Mouse (Mus musculus): ENCODE results near the gene Rassf8. TPM values are rescaled to one million over a fixed set of nuclear protein-coding genes. Genes with fewer than 3 reads are reported as not detected.

Gene Rassf8
- polyA plus RNA-seq, 1 experiment from 2014 or later, result 10.1 TPM

DNA sequence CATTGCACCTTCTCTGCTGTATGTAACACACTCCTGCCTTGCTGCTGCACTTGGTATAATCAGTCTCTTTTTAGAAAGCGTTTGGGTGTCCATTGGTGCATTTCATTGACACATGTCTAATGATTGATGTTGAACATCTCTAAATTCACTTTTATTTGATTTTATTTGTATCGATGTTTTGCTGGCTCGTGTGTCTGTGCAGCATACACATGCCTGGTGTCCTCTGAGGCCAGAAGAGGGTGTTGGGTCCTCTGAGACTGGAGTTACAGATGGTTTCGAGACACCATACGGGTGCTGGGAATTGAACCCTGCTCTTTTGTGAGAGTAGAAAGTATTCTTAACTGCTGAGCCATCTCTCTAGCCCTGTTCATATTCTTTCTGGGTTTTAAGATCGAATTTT, 6.7 kb downstream of the Rassf8 start:
- Histone ChIP-seq H3K27me3 (no peaks in the 10 kb centered on the region), H3K27ac (no peak overlapping the region), H3K9ac (no peak overlapping the region), H3K9me3 (no peaks in the 10 kb centered on the region), H3K4me2 (no peak overlapping the region), H3K36me3 (peaks cover 17% of the 10 kb centered on the region), H3K4me3 (no peak overlapping the region), H3K4me1 (peaks cover 23% of the 10 kb centered on the region)
- no peak for ATAC-seq (ENCODE audit: insufficient number of reproducible peaks, insufficient read depth, low FRiP score, low TSS enrichment, low read depth)
- 90% methylated on average over 6 of the region's 6 CpGs for WGBS

DNA sequence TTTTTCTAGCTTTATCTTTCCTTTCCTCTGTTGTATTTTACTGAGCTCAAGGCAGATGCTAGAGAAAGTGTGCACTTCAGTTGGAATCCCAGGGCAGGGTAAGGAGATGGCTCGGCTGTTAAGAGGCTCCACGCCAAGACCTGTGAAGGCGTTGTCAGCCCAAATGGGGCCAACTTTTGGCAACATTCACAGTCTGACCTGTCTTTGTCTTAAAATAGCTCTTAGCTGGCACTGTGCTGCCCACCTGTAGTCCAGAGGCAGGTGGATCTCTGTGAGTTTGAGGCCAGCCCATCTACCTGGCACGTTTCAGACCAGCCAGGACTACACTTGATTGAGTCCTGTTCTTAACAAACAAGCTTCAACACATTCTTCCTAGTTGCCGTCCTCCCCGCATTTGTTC, 7.9 kb downstream of the Rassf8 start:
- Histone ChIP-seq H3K4me2 (no peak overlapping the region), H3K27ac (no peak overlapping the region), H3K9me3 (no peaks in the 10 kb centered on the region), H3K36me3 (peaks cover 17% of the 10 kb centered on the region), H3K4me3 (no peak overlapping the region), H3K4me1 (peaks cover 22% of the 10 kb centered on the region), H3K9ac (no peak overlapping the region), H3K27me3 (no peaks in the 10 kb centered on the region)
- WGBS, result 87% methylated on average over 6 of the region's 6 CpGs
- ATAC-seq (ENCODE audit: insufficient number of reproducible peaks, insufficient read depth, low FRiP score, low TSS enrichment, low read depth), result no peak

DNA sequence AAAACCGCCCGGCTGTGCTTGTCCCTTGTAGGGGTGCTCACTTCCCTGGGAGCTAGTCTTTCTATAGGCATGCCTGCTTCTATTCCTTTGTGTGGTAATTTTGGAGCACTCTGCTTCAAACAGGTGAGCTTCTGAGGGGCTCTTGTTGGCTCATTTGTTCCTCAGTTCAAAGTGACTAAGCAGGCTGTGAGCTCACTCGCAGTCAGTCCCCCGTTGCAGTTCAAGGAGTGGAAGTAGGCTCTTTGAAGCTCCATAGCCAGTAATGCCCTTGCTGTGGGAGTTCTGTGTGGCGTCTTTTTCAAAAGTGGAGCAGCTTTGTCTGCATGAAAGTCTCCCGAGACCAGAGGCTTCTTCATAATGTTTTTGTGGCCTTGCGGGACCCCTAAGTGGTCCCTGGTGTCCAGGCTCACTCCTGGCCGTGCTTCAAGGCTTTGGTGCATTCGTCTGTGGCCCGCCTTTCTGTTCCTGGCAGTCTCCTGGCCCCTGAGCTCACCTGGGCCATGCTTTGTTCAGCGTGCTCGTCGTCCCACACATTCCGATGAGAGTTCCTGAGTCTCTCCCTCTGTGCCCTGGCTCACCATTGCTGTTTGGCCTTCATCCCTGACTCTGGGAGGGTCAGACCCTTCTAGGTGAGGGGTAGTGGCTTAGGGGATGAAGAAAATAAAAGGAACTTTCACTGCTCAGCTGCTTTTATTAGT, 9.5 kb downstream of the Rassf8 start:
- peaks cover 31% of the 10 kb centered on the region for H3K4me1 ChIP-seq
- no peak overlapping the region for H3K4me2 ChIP-seq
- ATAC-seq (ENCODE audit: insufficient number of reproducible peaks, insufficient read depth, low FRiP score, low TSS enrichment, low read depth), result no peak
- no peak overlapping the region for H3K9ac ChIP-seq
- peaks cover 9% of the 10 kb centered on the region for H3K36me3 ChIP-seq
- H3K4me3 ChIP-seq, result no peak overlapping the region
- WGBS, result 74% methylated on average over 14 of the region's 14 CpGs
- no peaks in the 10 kb centered on the region for H3K9me3 ChIP-seq
- H3K27ac ChIP-seq, result no peak overlapping the region
- H3K27me3 ChIP-seq, result no peaks in the 10 kb centered on the region

DNA sequence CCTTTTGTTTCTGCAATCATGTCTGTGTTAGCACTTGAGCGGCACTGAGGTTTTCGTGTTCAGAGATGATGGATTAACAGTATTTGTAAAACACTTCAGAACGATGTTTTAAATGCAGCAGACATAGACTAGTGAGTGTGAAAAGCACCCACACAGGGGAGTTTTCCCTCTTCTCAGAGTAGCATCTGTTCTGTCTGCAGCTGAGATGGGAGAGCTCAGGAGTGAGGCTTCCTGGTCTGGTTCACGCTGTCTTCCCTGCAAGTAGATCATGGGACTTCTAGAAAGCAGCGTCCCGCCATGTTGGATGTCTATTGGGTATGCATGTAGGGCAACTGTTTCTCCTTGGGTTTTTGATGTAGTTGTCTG, 10.1 kb downstream of the Rassf8 start:
- 96% methylated on average over 6 of the region's 6 CpGs for WGBS
- Histone ChIP-seq H3K27me3 (no peaks in the 10 kb centered on the region), H3K4me3 (no peak overlapping the region), H3K4me1 (peaks cover 31% of the 10 kb centered on the region), H3K9me3 (no peaks in the 10 kb centered on the region), H3K4me2 (no peak overlapping the region), H3K9ac (no peak overlapping the region), H3K27ac (no peak overlapping the region), H3K36me3 (0 out of 2 replicates have a peak, but pooled peaks cover 7% of the 10 kb centered on the region)
- ATAC-seq (ENCODE audit: insufficient number of reproducible peaks, insufficient read depth, low FRiP score, low TSS enrichment, low read depth), result no peak

DNA sequence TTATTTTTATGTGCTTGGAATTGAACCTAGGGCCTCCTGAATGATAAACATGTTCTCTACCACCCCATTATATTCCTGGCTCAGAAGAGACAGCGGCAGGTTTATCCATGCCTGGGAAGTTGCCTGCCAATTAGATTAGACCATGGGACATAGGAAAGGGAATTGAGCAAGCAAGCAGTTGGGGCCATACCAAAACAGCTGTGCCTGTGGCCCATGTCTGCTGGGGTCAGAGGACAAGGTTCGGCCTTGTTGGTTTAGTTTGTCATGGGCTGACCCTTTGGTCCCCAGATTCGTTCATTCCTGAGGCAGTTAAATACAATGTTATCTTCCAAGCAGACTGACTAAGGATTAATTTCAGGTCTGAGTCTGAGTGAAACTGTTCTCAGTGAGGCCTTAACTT, 10.8 kb downstream of the Rassf8 start:
- Histone ChIP-seq H3K36me3 (0 out of 2 replicates have a peak, but pooled peaks cover 7% of the 10 kb centered on the region), H3K4me2 (no peak overlapping the region), H3K9me3 (no peaks in the 10 kb centered on the region), H3K9ac (no peak overlapping the region), H3K4me1 (peaks cover 30% of the 10 kb centered on the region), H3K4me3 (no peak overlapping the region), H3K27me3 (no peaks in the 10 kb centered on the region), H3K27ac (no peak overlapping the region)
- WGBS, result 63% methylated on average over 3 of the region's 3 CpGs
- ATAC-seq (ENCODE audit: insufficient number of reproducible peaks, insufficient read depth, low FRiP score, low TSS enrichment, low read depth), result no peak

DNA sequence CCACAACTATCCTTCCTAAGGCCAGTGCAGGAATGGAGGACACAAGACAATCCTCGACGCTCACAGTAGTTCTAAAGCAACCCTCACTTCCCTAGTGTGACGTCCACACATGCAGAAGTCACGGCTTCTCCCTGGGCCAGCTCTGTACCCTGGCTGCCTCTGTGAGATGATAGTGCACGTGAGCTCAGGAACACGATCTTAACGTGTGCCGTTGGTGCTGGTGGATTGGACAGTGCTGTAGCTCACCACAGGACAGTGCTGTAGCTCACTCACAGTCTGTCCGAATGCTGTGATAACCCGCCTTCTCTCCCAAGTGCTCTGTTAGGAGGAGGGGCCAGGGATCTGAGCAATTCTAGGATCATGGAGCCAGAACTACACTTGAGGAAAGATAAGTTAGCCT, 12.1 kb downstream of the Rassf8 start:
- Histone ChIP-seq H3K4me2 (no peak overlapping the region), H3K27me3 (no peaks in the 10 kb centered on the region), H3K4me1 (peaks cover 35% of the 10 kb centered on the region), H3K27ac (no peak overlapping the region), H3K9me3 (no peaks in the 10 kb centered on the region), H3K36me3 (0 out of 2 replicates have a peak, but pooled peaks cover 7% of the 10 kb centered on the region), H3K4me3 (no peak overlapping the region), H3K9ac (no peak overlapping the region)
- no peak for ATAC-seq (ENCODE audit: insufficient number of reproducible peaks, insufficient read depth, low FRiP score, low TSS enrichment, low read depth)
- 80% methylated on average over 10 of the region's 10 CpGs for WGBS

DNA sequence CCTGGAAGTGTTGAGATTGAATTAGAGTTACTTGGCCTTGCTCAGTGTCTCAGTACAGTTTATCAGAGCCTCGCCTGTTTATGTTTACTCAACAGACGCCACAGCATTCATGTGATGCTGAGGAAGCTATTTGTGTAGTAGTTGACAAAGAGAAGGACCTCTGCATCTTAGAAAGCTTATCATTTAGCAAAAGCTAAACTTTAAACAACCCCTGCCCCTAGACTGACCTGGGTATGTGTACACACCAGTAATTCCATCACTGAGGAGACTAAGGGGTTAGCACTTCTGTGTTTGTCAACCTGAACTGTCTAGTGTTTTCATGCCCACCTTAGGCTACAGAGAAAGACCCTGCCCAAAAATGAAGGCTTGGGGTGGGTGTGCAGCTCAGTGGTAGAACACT, 12.9 kb downstream of the Rassf8 start:
- H3K36me3 ChIP-seq, result 0 out of 2 replicates have a peak, but pooled peaks cover 7% of the 10 kb centered on the region
- H3K4me3 ChIP-seq, result no peak overlapping the region
- peaks cover 42% of the 10 kb centered on the region for H3K4me1 ChIP-seq
- 88% methylated on average over 2 of the region's 2 CpGs for WGBS
- ATAC-seq (ENCODE audit: insufficient number of reproducible peaks, insufficient read depth, low FRiP score, low TSS enrichment, low read depth), result no peak
- no peak overlapping the region for H3K9ac ChIP-seq
- H3K27me3 ChIP-seq, result no peaks in the 10 kb centered on the region
- H3K9me3 ChIP-seq, result no peaks in the 10 kb centered on the region
- H3K4me2 ChIP-seq, result no peak overlapping the region
- no peak overlapping the region for H3K27ac ChIP-seq

DNA sequence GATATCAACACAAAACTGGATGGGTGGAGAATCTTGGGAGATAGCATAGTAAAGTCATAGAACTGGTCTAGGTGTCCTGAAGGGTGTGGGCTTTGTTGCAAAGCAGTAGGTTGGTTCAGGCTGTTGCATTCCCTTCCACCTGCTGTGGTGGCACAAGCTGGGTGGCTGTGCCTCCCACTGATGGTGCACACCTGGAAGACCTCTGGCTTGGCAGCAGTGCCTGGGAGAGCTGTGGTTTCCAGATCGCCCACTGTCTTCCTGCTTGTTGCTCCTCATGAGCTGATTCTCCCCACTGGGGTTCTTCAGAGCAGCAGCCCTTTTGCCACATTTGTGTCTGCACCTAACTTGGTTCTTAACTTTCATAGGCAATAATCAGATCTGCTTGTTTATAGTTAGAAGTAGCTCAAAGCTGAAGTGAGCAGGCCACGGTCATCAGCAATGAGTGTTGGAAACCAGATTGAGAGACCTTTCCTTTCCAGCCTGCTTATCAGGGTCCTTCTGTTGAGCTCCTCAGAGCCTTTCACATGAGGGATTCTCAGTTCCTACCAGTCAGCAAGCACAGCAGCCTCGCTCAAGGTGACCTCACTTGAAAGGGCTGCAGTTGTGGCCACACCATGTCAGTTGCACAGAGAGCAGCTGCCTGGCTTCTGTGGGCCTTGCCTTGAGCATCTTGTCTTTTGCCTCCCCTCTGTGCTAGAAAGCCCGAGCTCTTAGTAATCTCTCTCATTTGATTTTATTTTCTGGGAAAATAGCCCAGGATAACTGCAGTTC, 13.9 kb downstream of the Rassf8 start:
- no peak for ATAC-seq (ENCODE audit: insufficient number of reproducible peaks, insufficient read depth, low FRiP score, low TSS enrichment, low read depth)
- no peak overlapping the region for H3K4me2 ChIP-seq
- H3K36me3 ChIP-seq, result 0 out of 2 replicates have a peak, but pooled peaks cover 3% of the 10 kb centered on the region
- H3K9me3 ChIP-seq, result no peaks in the 10 kb centered on the region
- no peaks in the 10 kb centered on the region for H3K27me3 ChIP-seq
- no peak overlapping the region for H3K9ac ChIP-seq
- peaks cover 51% of the 10 kb centered on the region for H3K4me1 ChIP-seq
- no peak overlapping the region for H3K4me3 ChIP-seq
- H3K27ac ChIP-seq, result no peak overlapping the region
- WGBS, result 73% methylated on average over 4 of the region's 4 CpGs

DNA sequence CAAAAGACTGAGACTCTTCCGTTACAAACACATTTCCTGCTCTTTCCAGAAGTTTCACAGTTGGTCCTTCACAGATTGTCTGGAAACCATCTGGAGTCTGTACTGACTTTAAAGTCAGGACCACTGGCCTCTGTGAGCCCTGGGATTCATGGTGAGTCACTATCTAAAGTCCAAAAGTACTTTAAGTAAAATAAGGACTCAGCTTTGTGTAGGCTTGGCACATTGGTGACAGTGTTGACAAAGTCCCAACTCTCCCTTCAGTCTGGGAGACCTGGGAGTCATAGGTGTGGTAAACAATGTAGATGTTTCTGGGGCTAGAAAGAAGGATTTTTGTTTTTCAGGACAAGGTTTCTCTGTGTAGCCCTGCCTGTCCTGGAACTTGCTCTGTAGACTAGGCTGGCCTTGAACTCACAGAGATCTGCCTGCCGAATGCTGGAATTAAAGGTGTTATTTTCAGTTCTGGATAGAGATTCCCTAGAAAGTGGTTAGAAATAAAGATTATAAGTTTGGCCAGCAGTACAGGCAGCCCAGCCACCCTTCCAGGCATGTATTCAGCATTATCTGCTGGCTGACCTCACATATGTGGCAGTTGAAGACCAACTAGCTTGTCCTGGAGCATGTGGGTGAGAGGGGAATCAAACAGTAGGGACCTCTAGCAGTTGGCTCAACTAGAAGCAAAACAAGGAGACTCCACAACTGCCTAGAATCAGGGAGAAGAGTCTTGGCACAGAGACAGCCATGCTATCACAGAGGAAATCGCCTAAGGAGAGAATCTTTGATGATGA, 14.8 kb downstream of the Rassf8 start:
- Histone ChIP-seq H3K27ac (no peak overlapping the region), H3K27me3 (no peaks in the 10 kb centered on the region), H3K4me3 (no peak overlapping the region), H3K9me3 (no peaks in the 10 kb centered on the region), H3K9ac (no peak overlapping the region), H3K4me1 (peaks cover 47% of the 10 kb centered on the region), H3K4me2 (no peak overlapping the region), H3K36me3 (no peaks in the 10 kb centered on the region)
- ATAC-seq (ENCODE audit: insufficient number of reproducible peaks, insufficient read depth, low FRiP score, low TSS enrichment, low read depth), result no peak
- WGBS, result 78% methylated on average over 3 of the region's 3 CpGs

DNA sequence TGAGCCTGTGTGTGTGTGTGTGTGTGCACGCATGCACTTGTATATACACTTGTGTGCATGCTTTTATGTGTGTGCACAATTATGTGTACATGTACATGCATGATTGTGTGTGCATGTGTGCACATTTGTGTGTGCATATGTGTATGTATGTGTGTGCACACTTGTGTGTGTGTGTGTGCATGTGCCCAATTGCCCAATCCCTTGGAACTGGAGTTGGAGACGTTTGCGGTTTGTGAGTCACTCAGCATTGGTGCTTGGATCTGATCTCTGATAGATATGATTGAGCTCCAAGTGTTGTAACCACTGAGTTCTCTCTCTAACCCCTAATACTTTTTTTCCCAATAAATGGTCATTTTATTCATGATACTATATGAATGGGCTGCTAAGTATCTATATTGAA, 15.5 kb downstream of the Rassf8 start:
- Histone ChIP-seq H3K9me3 (no peaks in the 10 kb centered on the region), H3K36me3 (no peaks in the 10 kb centered on the region), H3K4me1 (peaks cover 50% of the 10 kb centered on the region), H3K27ac (no peak overlapping the region), H3K4me3 (no peak overlapping the region), H3K4me2 (no peak overlapping the region), H3K27me3 (no peaks in the 10 kb centered on the region), H3K9ac (no peak overlapping the region)
- 91% methylated on average over 3 of the region's 3 CpGs for WGBS
- ATAC-seq (ENCODE audit: insufficient number of reproducible peaks, insufficient read depth, low FRiP score, low TSS enrichment, low read depth), result no peak

DNA sequence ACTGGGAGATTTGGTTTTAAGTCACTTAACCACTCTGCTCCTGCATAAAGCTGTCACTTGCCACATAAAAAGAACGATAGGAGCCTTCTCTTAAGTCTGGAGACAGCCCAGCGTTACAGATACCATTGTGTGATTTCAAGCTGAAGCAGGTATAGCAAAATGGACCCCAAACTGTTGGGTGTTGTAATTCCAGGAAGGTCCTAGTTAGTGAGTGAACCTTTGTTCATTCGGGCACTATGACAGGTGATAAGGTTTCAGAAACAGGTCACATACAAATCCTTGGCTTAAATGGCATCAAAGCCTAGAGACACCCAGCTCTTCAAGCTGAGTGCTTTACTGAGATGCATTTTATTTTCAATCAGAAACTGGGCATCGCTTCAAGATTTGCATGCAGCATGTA, 16.5 kb downstream of the Rassf8 start:
- Histone ChIP-seq H3K4me2 (no peak overlapping the region), H3K27me3 (no peaks in the 10 kb centered on the region), H3K4me3 (no peak overlapping the region), H3K9ac (no peak overlapping the region), H3K4me1 (peaks cover 59% of the 10 kb centered on the region), H3K36me3 (no peaks in the 10 kb centered on the region), H3K9me3 (no peaks in the 10 kb centered on the region), H3K27ac (no peak overlapping the region)
- no peak for ATAC-seq (ENCODE audit: insufficient number of reproducible peaks, insufficient read depth, low FRiP score, low TSS enrichment, low read depth)
- WGBS, result 77% methylated on average over 4 of the region's 4 CpGs

All from embryonic facial prominence, embryonic 13.5 days (tissue).